Mouse (Mus musculus): ENCODE measurements around the gene Golga4. TPM values are rescaled to one million over a fixed set of nuclear protein-coding genes. Genes with fewer than 3 reads are reported as not detected.

Golga4 gene
- 38.9 and 46.5 TPM in 2 replicates for polyA plus RNA-seq (2015; fragmentation: Nextera tagmentation; extraction: Ambion mirVana)

GRCm38 (mm10) chr9:118506020-118506403 is at the start of gene Golga4:
Gene Golga4, plus strand, starts transcription at chr9:118506267.
- ATAC-seq (replicated peaks; ENCODE audit: low FRiP score, low read depth) (peak; percentile 73), DNase-seq (ENCODE audit: low spot score) (peak; percentile 93)
- Histone ChIP-seq H3K36me3 (ENCODE audit: insufficient read depth, low read length) (no peaks in the 10 kb centered on the region), H3K4me3 (replicated peaks; ENCODE audit: low read depth, low read length) (peak within 1 kb of the TSS; percentile 88), H3K27me3 (ENCODE audit: insufficient read depth, low read length) (no peaks in the 10 kb centered on the region), H3K4me1 (replicated peaks; ENCODE audit: insufficient read depth, low read length) (peaks cover 17% of the 10 kb centered on the region; the same call in 1 of the 2 replicates), H3K9me3 (replicated peaks; ENCODE audit: low read length) (no peaks in the 10 kb centered on the region), H3K9ac (ENCODE audit: low read depth, low read length) (peak within 1 kb of the TSS; percentile 89), H3K4me2 (ENCODE audit: low read length) (peak within 1 kb of the TSS; percentile 86), H3K27ac (peak within 1 kb of the TSS; percentile 91)
- no peak for TF ChIP-seq CTCF (IDR thresholded peaks at IDR 0.05; ENCODE audit: low read depth)
- WGBS: under 1% methylated on average over 40 of the region's 43 CpGs

GRCm38 (mm10) chr9:118456405-118456804 is 49.7 kb upstream of the Golga4 start:
- Histone ChIP-seq H3K36me3 (ENCODE audit: insufficient read depth, low read length) (no peaks in the 10 kb centered on the region), H3K4me3 (replicated peaks; ENCODE audit: low read depth, low read length) (no peak overlapping the region), H3K27me3 (ENCODE audit: insufficient read depth, low read length) (0 out of 2 replicates have a peak, but pooled peaks cover 3% of the 10 kb centered on the region), H3K9me3 (replicated peaks; ENCODE audit: low read length) (no peaks in the 10 kb centered on the region), H3K4me1 (replicated peaks; ENCODE audit: insufficient read depth, low read length) (no peaks in the 10 kb centered on the region), H3K4me2 (ENCODE audit: low read length) (no peak overlapping the region), H3K27ac (no peak overlapping the region), H3K9ac (ENCODE audit: low read depth, low read length) (no peak overlapping the region)
- ATAC-seq (replicated peaks; ENCODE audit: low FRiP score, low read depth) (no peak), DNase-seq (ENCODE audit: low spot score) (no peak)
- TF ChIP-seq CTCF (IDR thresholded peaks at IDR 0.05; ENCODE audit: low read depth): no peak
- 43% methylated on average over 6 of the region's 6 CpGs for WGBS

- DNase-seq (ENCODE audit: low spot score): no peak
- H3K36me3 ChIP-seq (ENCODE audit: insufficient read depth, low read length): no peaks in the 10 kb centered on the region
- H3K4me2 ChIP-seq (ENCODE audit: low read length): no peak overlapping the region
- no peak for ATAC-seq (replicated peaks; ENCODE audit: low FRiP score, low read depth)
- no peak overlapping the region for H3K9ac ChIP-seq (ENCODE audit: low read depth, low read length)
- no peak overlapping the region for H3K27ac ChIP-seq
- no peaks in the 10 kb centered on the region for H3K4me1 ChIP-seq (replicated peaks; ENCODE audit: insufficient read depth, low read length)
- H3K27me3 ChIP-seq (ENCODE audit: insufficient read depth, low read length): 0 out of 2 replicates have a peak, but pooled peaks cover 3% of the 10 kb centered on the region
- no peaks in the 10 kb centered on the region for H3K9me3 ChIP-seq (replicated peaks; ENCODE audit: low read length)
- no peak for TF ChIP-seq CTCF (IDR thresholded peaks at IDR 0.05; ENCODE audit: low read depth)
- 7% methylated on average over 5 of the region's 5 CpGs for WGBS
- no peak overlapping the region for H3K4me3 ChIP-seq (replicated peaks; ENCODE audit: low read depth, low read length)
Measured at GRCm38 (mm10) chr9:118458039-118458438, 48.0 kb upstream of the Golga4 start.

GRCm38 (mm10) chr9:118464031-118464430 is 42.0 kb upstream of the Golga4 start:
- ATAC-seq (replicated peaks; ENCODE audit: low FRiP score, low read depth): no peak
- Histone ChIP-seq H3K4me1 (replicated peaks; ENCODE audit: insufficient read depth, low read length) (no peaks in the 10 kb centered on the region), H3K27ac (no peak overlapping the region), H3K9ac (ENCODE audit: low read depth, low read length) (no peak overlapping the region), H3K4me2 (ENCODE audit: low read length) (no peak overlapping the region), H3K4me3 (replicated peaks; ENCODE audit: low read depth, low read length) (no peak overlapping the region), H3K9me3 (replicated peaks; ENCODE audit: low read length) (no peaks in the 10 kb centered on the region), H3K27me3 (ENCODE audit: insufficient read depth, low read length) (peaks cover 12% of the 10 kb centered on the region; the same call in 1 of the 2 replicates), H3K36me3 (ENCODE audit: insufficient read depth, low read length) (no peaks in the 10 kb centered on the region)
- DNase-seq (ENCODE audit: low spot score): no peak
- 74% methylated on average over 1 of the region's 1 CpGs for WGBS
- TF ChIP-seq CTCF (IDR thresholded peaks at IDR 0.05; ENCODE audit: low read depth): no peak

- no peak for DNase-seq (ENCODE audit: low spot score)
- no peak overlapping the region for H3K27ac ChIP-seq
- no peaks in the 10 kb centered on the region for H3K36me3 ChIP-seq (ENCODE audit: insufficient read depth, low read length)
- no peak for TF ChIP-seq CTCF (IDR thresholded peaks at IDR 0.05; ENCODE audit: low read depth)
- no peaks in the 10 kb centered on the region for H3K4me1 ChIP-seq (replicated peaks; ENCODE audit: insufficient read depth, low read length)
- no peak for ATAC-seq (replicated peaks; ENCODE audit: low FRiP score, low read depth)
- peaks cover 43% of the 10 kb centered on the region for H3K27me3 ChIP-seq (ENCODE audit: insufficient read depth, low read length)
- H3K4me2 ChIP-seq (ENCODE audit: low read length): no peak overlapping the region
- WGBS: 2% methylated on average over 14 of the region's 14 CpGs
- no peak overlapping the region for H3K9ac ChIP-seq (ENCODE audit: low read depth, low read length)
- no peaks in the 10 kb centered on the region for H3K9me3 ChIP-seq (replicated peaks; ENCODE audit: low read length)
- H3K4me3 ChIP-seq (replicated peaks; ENCODE audit: low read depth, low read length): no peak overlapping the region
Measured at GRCm38 (mm10) chr9:118468301-118468700, 37.8 kb upstream of the Golga4 start.

- Histone ChIP-seq H3K4me1 (replicated peaks; ENCODE audit: insufficient read depth, low read length) (no peaks in the 10 kb centered on the region), H3K4me3 (replicated peaks; ENCODE audit: low read depth, low read length) (no peak overlapping the region), H3K36me3 (ENCODE audit: insufficient read depth, low read length) (no peaks in the 10 kb centered on the region), H3K27ac (no peak overlapping the region), H3K27me3 (ENCODE audit: insufficient read depth, low read length) (peaks cover 44% of the 10 kb centered on the region), H3K9ac (ENCODE audit: low read depth, low read length) (no peak overlapping the region), H3K9me3 (replicated peaks; ENCODE audit: low read length) (no peaks in the 10 kb centered on the region), H3K4me2 (ENCODE audit: low read length) (no peak overlapping the region)
- WGBS: 9% methylated on average over 16 of the region's 16 CpGs
- DNase-seq (ENCODE audit: low spot score): no peak
- TF ChIP-seq CTCF (IDR thresholded peaks at IDR 0.05; ENCODE audit: low read depth): no peak
- ATAC-seq (replicated peaks; ENCODE audit: low FRiP score, low read depth): no peak
Measured at GRCm38 (mm10) chr9:118469272-118469671, 36.8 kb upstream of the Golga4 start.

GRCm38 (mm10) chr9:118471296-118471695 is 34.8 kb upstream of the Golga4 start:
- Histone ChIP-seq H3K9ac (ENCODE audit: low read depth, low read length) (no peak overlapping the region), H3K36me3 (ENCODE audit: insufficient read depth, low read length) (no peaks in the 10 kb centered on the region), H3K9me3 (replicated peaks; ENCODE audit: low read length) (no peaks in the 10 kb centered on the region), H3K27me3 (ENCODE audit: insufficient read depth, low read length) (peaks cover 57% of the 10 kb centered on the region), H3K4me3 (replicated peaks; ENCODE audit: low read depth, low read length) (no peak overlapping the region), H3K4me1 (replicated peaks; ENCODE audit: insufficient read depth, low read length) (no peaks in the 10 kb centered on the region), H3K27ac (no peak overlapping the region), H3K4me2 (ENCODE audit: low read length) (no peak overlapping the region)
- DNase-seq (ENCODE audit: low spot score): no peak
- WGBS: 18% methylated on average over 3 of the region's 3 CpGs
- TF ChIP-seq CTCF (IDR thresholded peaks at IDR 0.05; ENCODE audit: low read depth): no peak
- no peak for ATAC-seq (replicated peaks; ENCODE audit: low FRiP score, low read depth)
